Mouse (Mus musculus) thymus, postnatal 25 days (tissue): ENCODE results near the gene Ect2l.

ENCODE experiments used
- DNase-seq: peaks from one replicate; pipeline ENCODE4 v3.0.0; 2022

Gene Ect2l

DNA sequence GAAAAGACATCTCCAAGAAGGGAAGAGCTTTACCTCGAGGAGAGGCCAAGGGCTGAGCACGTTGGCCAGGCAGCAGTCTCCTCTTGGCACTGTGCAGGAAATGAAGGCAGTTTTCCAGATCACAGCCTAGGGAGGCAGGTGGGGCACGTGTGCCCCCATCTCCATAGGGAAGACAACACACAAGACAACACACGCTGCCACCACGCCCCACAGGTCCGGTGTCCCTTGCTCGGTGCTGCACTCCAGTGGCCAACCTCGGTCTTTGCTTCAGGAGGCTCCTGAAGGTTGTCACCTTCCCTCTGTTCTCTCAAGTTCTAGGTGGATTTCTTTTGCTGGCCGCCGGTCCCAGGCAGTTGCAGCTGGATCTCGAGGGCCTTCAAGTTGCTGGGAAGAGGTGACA is at the start of gene Ect2l:
Gene Ect2l (minus strand): TSS at position 165 of the 400 bp plus-strand sequence.
- DNase-seq: peak; percentile 34

DNA sequence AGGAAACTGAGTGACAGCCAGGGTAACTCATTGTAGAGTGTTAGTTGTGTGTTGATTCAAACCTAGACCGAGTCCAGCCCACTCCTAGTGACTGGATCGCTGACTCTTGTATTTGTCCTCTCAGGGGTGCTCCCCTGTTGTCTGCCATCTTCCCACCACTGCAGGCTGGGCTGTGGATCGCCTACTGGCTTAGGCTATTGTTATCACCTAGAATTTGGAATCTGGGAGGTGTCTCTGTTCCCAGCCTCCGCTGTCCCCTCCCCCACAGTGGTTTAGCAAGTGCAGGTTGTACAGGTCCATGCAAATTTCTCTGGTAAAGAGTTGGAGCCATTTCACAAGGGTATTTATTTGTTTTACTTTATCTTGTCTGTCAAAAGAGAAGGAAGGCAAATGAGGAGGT is 40.7 kb upstream of the Ect2l start:
- no peak for DNase-seq

- no peak for DNase-seq
Measured at GRCm38 (mm10) chr10:18243614-18244013, 32.9 kb upstream of the Ect2l start.

- DNase-seq: no peak
Measured at GRCm38 (mm10) chr10:18237191-18237590, 26.5 kb upstream of the Ect2l start.

- no peak for DNase-seq
Measured at GRCm38 (mm10) chr10:18236328-18236927, 25.7 kb upstream of the Ect2l start.

DNA sequence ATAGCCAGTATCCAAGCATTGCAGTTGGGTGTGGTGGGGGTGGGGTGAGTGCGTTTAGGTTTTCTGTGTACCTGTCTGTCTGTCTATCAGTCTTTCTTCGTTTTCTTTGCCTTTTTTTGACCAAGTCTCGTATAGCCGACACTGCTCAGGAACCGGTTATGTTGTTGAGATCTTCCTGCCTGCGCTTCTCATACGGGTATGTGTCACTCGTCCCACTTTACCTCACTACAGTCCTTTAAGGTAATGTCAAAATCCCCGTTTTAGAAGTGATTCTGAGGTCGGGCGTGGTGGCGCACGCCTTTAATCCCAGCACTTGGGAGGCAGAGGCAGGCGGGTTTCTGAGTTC is 24.7 kb upstream of the Ect2l start:
- DNase-seq: no peak

GRCm38 (mm10) chr10:18234560-18235401 is 24.1 kb upstream of the Ect2l start, which contains the start of gene Ccdc28a:
TSS of gene Ccdc28a (minus strand) at chr10:18234998.
- DNase-seq: peak; percentile 96

DNA sequence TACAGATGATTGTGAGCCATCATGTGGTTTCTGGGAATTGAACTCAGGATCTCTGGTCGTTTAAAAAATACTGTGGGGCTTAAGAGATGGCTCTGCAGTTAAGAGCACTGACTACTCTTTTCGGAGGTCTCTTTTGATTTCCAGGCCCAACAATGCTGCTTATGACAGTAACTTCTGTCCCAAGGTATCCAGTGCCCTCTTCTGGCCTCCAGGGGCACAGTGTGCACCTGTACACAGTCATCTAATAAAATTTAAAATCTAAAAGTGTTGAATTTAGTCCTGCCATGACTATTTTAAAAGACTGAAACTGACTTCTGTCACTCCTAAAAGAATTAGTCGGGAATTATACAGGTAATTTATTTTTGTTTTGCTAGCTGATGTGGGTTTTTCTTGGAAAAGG is 23.2 kb upstream of the Ect2l start:
- peak; percentile 5 for DNase-seq

DNA sequence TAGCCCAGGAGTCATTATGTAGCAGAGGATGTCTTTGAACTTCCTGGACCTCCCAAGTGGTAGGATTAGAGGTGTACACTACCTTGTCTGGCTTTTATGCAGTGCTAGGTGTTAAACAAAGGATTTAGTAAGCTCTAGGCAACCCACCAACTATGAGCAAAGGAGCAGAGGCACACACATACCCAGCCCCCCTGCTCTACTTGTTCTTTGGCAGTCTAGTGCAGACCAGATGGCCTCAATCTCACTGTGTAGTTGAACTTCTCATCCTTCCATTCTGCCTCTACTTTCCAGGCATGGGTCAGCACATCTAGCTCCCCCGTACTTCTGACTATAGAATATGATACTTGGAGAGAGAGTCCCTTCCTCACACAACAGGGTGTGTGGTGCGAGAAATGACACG is 13.7 kb upstream of the Ect2l start:
- DNase-seq: no peak

- no peak for DNase-seq
Measured at GRCm38 (mm10) chr10:18219351-18219750, 8.7 kb upstream of the Ect2l start.

GRCm38 (mm10) chr10:18214124-18214523 is 3.4 kb upstream of the Ect2l start:
- DNase-seq: no peak

DNA sequence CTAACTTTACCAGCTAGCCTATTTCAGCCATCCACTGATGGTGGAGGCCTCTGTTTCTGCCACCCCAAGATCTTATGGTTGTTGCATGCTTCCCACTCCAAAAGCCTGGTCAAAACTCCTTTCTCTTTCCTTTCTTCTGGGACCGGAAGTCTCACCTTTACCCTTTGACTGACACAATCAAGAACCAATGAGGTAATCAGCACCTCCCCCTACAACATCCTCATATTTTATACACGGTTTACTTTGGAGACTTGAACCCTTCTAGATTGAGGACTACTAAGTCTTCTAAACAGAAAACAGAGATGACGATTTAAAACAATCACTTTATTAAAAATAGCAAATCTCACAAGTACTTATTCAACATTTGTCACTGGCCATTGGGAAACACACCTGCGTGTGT is 2.7 kb upstream of the Ect2l start:
- no peak for DNase-seq

GRCm38 (mm10) chr10:18210119-18210518 is 571 bp downstream of the Ect2l start:
- DNase-seq: no peak

- no peak for DNase-seq
Measured at GRCm38 (mm10) chr10:18204067-18204466, 6.6 kb downstream of the Ect2l start.

DNA sequence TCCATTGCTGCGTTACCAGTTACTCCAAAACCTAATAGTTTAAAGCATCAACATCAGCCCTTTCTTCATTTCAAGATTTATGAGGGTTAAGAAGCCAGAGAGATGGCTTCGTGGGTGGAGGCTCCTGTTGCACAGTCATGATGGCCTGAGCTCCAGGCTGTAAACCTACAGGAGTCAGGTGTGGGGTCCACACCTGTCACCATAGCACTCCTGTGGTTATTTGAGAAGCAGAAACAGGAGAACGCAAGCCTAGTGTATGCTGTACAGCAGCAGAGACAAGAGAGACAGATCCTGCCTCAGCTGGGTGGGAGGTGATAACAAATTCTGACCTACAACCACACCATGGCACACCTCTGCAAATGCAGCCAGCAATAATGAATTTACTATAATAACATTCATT is 8.3 kb downstream of the Ect2l start:
- no peak for DNase-seq

DNA sequence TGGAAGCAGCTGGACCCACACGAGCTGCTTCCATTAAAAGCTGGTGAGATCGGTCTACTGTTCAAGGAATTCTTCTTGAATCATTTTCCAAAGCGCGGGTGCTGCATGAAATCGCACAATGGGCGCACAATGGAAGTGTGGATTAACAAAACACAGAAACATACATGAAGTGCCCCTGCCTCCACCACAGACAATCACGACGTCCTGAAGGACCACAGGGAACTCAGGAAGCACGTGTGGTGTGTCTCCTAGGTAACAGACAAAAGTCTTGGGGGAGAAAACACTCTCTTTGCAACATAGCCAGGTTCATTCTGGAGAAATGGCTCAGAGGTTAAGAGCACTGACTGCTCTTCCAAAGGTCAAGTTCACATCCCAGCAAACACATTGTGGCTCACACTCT is 10.0 kb downstream of the Ect2l start:
- DNase-seq: no peak

- DNase-seq: no peak
Measured at GRCm38 (mm10) chr10:18199919-18200318, 10.8 kb downstream of the Ect2l start.

DNA sequence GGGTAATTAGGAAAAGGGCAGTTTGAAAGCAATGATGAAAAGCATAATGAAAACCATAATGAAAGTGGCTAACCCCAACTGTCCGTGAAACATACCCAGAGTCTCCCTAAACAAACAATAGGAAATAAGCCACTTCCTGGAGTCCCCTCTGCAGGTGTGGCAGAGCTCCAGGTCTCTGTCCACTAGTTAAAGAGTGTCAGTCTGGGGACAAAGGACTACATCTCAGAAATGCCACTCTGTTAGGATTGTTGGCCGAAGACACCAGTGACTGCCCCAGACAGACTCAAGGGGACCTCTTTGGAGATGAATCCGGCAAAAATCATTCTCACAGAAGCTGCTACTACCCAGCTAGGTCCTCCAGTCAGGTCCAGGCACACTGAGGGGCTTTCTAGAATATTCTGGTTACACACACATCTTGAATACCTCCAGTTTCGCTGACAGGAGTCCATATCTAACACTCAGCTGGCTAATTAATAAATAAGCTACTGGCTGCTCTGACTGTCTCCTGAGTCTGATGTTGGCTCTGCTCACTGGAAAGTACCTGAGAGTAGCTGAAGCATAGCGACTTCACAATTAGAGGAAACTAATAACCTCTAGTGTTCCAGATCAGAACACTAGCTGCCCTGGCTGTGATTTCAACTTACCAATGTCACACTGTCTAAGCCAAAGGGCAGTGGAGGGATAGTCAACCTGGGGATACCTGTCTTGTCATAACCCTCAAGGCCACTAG is 12.2 kb downstream of the Ect2l start:
- DNase-seq: no peak

- DNase-seq: peak; percentile 70
Measured at GRCm38 (mm10) chr10:18197206-18197979, 13.3 kb downstream of the Ect2l start.

DNA sequence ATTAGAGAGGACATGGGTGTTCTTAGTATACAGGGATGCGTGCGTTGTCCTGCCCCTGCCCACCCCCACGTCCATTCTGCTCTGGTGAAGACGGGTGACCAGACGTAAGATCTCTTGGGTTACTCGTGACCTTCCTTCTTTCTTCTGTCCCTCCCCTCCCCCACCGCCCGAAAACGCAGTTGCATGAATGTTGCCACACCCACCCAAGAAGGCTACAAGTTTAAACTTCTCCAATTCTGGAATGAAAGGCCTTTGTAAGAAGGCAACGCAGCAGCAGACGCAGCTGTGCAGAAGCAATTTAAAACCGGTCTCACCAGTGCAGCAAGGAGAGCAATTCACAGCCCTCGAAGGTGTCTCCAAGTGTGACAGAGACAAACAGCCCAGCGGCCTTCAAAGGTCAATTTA is 16.0 kb downstream of the Ect2l start:
- DNase-seq: no peak

GRCm38 (mm10) chr10:18194156-18194555 is 16.5 kb downstream of the Ect2l start:
- no peak for DNase-seq

GRCm38 (mm10) chr10:18193221-18193620 is 17.5 kb downstream of the Ect2l start:
- DNase-seq: no peak

DNA sequence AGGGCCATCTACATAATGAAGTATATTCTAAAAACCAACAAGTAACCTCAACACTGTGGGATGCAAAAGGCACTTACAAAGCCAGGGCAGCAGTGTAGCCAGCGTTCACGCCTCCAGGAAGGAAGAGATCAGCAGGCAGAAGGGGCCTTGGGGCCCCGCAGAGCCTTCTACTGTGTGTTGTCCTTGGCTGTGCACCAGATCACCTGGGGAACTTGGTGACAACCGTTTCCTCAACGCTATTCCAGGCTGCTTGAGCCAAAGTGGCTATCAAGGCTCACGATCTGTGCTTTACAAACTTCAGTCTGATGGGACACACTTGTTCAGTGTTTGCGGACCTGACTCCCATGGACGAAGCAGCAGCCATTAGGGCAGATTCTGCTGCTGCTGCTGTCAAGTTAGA is 19.0 kb downstream of the Ect2l start:
- DNase-seq: no peak
